Mouse (Mus musculus): ENCODE measurements around the gene Frg2f1. TPM values are rescaled to one million over a fixed set of nuclear protein-coding genes. Genes with fewer than 3 reads are reported as not detected.
A peak's percentile ranks its signal among the peaks of the same experiment; 100 is the strongest.

Gene Frg2f1
- polyA plus RNA-seq, 1 experiment from 2014 or later, result 4.5 TPM

DNA sequence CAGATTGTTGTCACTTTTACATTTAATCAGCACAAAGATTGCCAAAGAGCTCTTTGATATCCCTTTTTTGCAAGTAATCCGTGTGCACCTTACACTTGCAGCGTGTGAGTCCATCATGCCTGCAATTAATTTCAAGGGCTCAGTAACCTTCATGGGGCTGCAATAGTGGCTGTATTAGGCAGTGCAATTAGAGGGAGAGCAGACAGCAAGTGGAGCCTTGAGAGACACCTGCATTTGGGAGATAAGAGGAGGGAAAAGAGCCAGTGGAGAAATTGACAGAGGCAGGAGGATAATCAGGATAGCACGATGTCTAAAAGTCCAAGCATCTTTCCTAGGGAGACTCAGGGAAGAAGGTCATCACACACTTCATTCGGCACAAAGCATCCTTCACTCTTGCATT lies 15.8 kb downstream of the Frg2f1 start:
- H3K27me3 ChIP-seq (ENCODE audit: control insufficient read depth, insufficient read depth, low read depth, low read length), result no peaks in the 10 kb centered on the region
- no peak overlapping the region for H3K4me3 ChIP-seq (ENCODE audit: low read length)
- H3K4me1 ChIP-seq (replicated peaks; ENCODE audit: control insufficient read depth, insufficient read depth, low read length), result no peaks in the 10 kb centered on the region
- H3K36me3 ChIP-seq (ENCODE audit: control insufficient read depth, insufficient read depth, low read length), result no peaks in the 10 kb centered on the region
- H3K9me3 ChIP-seq (ENCODE audit: control insufficient read depth, low read length), result no peaks in the 10 kb centered on the region
- WGBS, result 70% methylated on average over 4 of the region's 4 CpGs
- no peak overlapping the region for H3K27ac ChIP-seq (ENCODE audit: low read length)
- no peak overlapping the region for H3K4me2 ChIP-seq (ENCODE audit: low read depth, low read length)
- no peak for ATAC-seq (ENCODE audit: low read depth)
- no peak overlapping the region for H3K9ac ChIP-seq (ENCODE audit: low read length)

DNA sequence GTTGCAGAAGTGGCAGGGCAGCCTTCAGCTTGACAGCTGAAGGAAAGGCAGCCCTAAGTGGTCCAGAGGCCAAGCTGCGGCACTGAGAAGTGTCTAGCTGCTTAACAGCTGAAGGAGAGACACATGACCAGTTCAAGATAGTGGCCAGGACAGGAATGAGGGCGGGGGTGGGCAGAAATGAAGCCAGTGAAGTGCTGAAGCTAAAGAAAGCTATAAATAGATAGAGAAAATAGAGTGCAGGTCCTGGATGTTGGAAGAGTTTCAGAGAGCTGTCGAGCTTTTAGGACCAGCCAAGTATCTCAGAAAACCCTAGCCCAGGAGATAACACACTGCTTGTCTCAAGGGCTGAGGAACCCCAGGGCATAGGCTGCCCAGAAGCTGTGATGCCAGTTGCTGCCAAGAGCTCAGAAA lies 26.6 kb downstream of the Frg2f1 start:
- ATAC-seq (ENCODE audit: low read depth), result peak; percentile 70; the same call in 1 of the 2 replicates
- Histone ChIP-seq H3K4me3 (ENCODE audit: low read length) (no peak overlapping the region), H3K4me1 (replicated peaks; ENCODE audit: control insufficient read depth, insufficient read depth, low read length) (no peaks in the 10 kb centered on the region), H3K36me3 (ENCODE audit: control insufficient read depth, insufficient read depth, low read length) (no peaks in the 10 kb centered on the region), H3K27ac (ENCODE audit: low read length) (no peak overlapping the region), H3K9ac (ENCODE audit: low read length) (no peak overlapping the region), H3K4me2 (ENCODE audit: low read depth, low read length) (no peak overlapping the region), H3K9me3 (ENCODE audit: control insufficient read depth, low read length) (no peaks in the 10 kb centered on the region), H3K27me3 (ENCODE audit: control insufficient read depth, insufficient read depth, low read depth, low read length) (no peaks in the 10 kb centered on the region)
- 13% methylated on average over 3 of the region's 3 CpGs for WGBS

DNA sequence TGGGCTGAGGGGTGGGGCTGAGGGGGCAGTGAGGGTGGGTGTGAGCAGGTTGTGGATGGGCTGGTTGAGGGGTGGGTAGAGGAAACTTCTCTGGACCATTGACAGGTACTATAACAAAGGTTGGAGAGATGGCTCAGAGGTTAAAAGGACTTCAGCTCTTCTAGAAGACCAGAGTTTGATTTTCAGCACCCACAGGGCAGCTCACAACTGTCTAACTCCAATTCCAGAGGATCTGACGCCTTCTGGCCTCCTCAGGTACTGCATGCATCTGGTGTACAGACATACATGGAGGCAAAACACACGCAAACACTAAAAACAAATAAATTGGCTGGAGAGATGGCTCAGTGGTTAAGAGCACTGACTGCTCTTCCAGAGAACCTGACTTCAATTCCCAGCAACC lies 27.7 kb downstream of the Frg2f1 start:
- Histone ChIP-seq H3K4me3 (ENCODE audit: low read length) (no peak overlapping the region), H3K9me3 (ENCODE audit: control insufficient read depth, low read length) (no peaks in the 10 kb centered on the region), H3K27me3 (ENCODE audit: control insufficient read depth, insufficient read depth, low read depth, low read length) (no peaks in the 10 kb centered on the region), H3K9ac (ENCODE audit: low read length) (no peak overlapping the region), H3K36me3 (ENCODE audit: control insufficient read depth, insufficient read depth, low read length) (no peaks in the 10 kb centered on the region), H3K4me1 (replicated peaks; ENCODE audit: control insufficient read depth, insufficient read depth, low read length) (no peaks in the 10 kb centered on the region), H3K4me2 (ENCODE audit: low read depth, low read length) (no peak overlapping the region), H3K27ac (ENCODE audit: low read length) (no peak overlapping the region)
- 65% methylated on average over 2 of the region's 2 CpGs for WGBS
- ATAC-seq (ENCODE audit: low read depth), result no peak

DNA sequence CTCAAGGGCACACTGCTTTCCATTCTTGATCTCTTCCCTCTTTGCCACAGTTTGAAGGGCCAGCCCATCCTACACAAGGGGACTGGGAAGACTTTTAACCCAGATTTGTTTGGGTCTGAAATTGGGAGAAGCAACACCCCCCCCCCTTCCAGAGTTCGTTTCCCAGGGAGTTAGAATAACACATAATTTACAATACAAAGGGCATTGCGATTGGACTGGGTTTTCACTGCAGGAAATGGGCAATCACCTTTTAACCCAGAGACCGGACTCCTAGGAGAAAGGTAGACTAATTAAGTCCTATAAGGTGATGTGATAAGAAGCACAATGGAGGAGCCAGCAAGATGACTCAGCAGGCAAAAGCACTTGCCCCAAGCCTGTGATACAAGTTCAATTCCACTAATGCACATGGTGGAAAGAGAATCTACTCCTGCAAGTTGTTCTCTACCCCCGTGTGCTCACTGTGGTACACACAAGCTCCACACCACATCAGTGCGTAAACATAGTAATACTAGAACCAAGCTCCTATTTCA lies 40.9 kb downstream of the Frg2f1 start:
- Histone ChIP-seq H3K4me3 (ENCODE audit: low read length) (no peak overlapping the region), H3K9ac (ENCODE audit: low read length) (no peak overlapping the region), H3K27ac (ENCODE audit: low read length) (no peak overlapping the region), H3K9me3 (ENCODE audit: control insufficient read depth, low read length) (no peaks in the 10 kb centered on the region), H3K36me3 (ENCODE audit: control insufficient read depth, insufficient read depth, low read length) (no peaks in the 10 kb centered on the region), H3K27me3 (ENCODE audit: control insufficient read depth, insufficient read depth, low read depth, low read length) (peaks cover 2% of the 10 kb centered on the region; the same call in 1 of the 2 replicates), H3K4me1 (replicated peaks; ENCODE audit: control insufficient read depth, insufficient read depth, low read length) (no peaks in the 10 kb centered on the region), H3K4me2 (ENCODE audit: low read depth, low read length) (no peak overlapping the region)
- WGBS, result 56% methylated on average over 5 of the region's 5 CpGs
- ATAC-seq (ENCODE audit: low read depth), result no peak

DNA sequence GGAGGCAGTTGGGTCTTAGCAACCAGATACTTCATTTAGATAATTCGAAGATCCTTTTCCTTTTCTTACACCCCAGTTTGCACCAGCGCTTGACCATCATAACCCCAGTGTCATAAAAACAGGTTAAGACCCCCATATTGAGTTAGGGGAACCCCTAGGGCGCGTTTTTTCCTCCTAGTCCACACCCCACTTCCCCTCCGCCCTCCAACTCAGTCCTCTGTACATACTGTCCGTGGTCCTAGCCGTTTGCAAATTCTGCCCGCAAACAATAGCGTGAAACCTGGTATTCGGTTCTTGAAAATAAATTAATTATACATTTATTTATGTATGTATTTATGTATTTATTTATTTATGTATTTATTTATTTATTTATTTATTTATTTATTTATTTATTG lies 46.4 kb downstream of the Frg2f1 start:
- H3K27me3 ChIP-seq (ENCODE audit: control insufficient read depth, insufficient read depth, low read depth, low read length), result peaks cover 19% of the 10 kb centered on the region
- H3K9me3 ChIP-seq (ENCODE audit: control insufficient read depth, low read length), result no peaks in the 10 kb centered on the region
- H3K27ac ChIP-seq (ENCODE audit: low read length), result no peak overlapping the region
- H3K4me2 ChIP-seq (ENCODE audit: low read depth, low read length), result peak overlapping the region; percentile 93
- peaks cover 3% of the 10 kb centered on the region; the same call in 1 of the 2 replicates for H3K4me1 ChIP-seq (replicated peaks; ENCODE audit: control insufficient read depth, insufficient read depth, low read length)
- H3K4me3 ChIP-seq (ENCODE audit: low read length), result peak overlapping the region; percentile 57
- no peaks in the 10 kb centered on the region for H3K36me3 ChIP-seq (ENCODE audit: control insufficient read depth, insufficient read depth, low read length)
- WGBS, result 33% methylated on average over 10 of the region's 10 CpGs
- H3K9ac ChIP-seq (ENCODE audit: low read length), result peak overlapping the region; percentile 62
- no peak for ATAC-seq (ENCODE audit: low read depth)

DNA sequence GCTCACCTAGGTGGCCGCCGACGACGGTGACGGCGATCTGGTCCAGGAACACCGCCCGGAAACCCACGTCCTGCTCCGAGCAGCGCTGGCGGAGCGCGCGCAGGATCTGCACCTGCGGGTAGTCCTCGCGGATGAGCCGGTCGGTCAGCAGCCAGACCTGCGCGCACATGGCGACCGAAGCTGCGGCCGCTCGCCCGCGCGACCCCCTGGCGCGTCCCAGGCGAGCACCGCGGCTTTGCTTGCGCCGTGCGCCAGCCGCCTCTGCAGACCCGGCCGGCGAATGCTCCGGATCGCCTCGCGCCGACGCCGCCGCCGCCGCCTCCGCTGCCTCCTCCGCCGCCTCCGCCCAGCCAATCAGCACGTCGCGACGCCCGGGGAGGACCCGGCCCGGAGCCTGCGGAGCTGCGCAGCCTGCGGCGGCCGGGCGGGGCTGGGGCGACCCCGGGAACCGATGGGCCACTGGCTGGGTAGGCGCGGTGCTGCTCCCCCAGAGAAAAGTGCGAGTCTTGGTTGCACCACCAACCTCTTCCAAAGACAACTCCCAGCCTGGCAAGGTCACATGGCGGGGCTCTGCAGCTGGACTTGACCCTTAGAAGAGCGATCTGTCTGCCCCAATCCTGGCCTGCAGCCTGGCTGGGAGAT lies 46.9 kb downstream of the Frg2f1 start, which contains the start of gene Rimkla:
Rimkla (minus strand) TSS at position 338 of the 642 bp plus-strand sequence.
- peaks cover 3% of the 10 kb centered on the region; the same call in 1 of the 2 replicates for H3K4me1 ChIP-seq (replicated peaks; ENCODE audit: control insufficient read depth, insufficient read depth, low read length)
- H3K9ac ChIP-seq (ENCODE audit: low read length), result peak within 1 kb of the TSS; percentile 62
- peak; percentile 91 for ATAC-seq (ENCODE audit: low read depth)
- no peaks in the 10 kb centered on the region for H3K9me3 ChIP-seq (ENCODE audit: control insufficient read depth, low read length)
- peak within 1 kb of the TSS; percentile 93 for H3K4me2 ChIP-seq (ENCODE audit: low read depth, low read length)
- H3K27ac ChIP-seq (ENCODE audit: low read length), result no peak within 1 kb of the TSS
- peak within 1 kb of the TSS; percentile 57 for H3K4me3 ChIP-seq (ENCODE audit: low read length)
- no peaks in the 10 kb centered on the region for H3K36me3 ChIP-seq (ENCODE audit: control insufficient read depth, insufficient read depth, low read length)
- peaks cover 19% of the 10 kb centered on the region for H3K27me3 ChIP-seq (ENCODE audit: control insufficient read depth, insufficient read depth, low read depth, low read length)
- WGBS, result under 1% methylated on average over 46 of the region's 77 CpGs

DNA sequence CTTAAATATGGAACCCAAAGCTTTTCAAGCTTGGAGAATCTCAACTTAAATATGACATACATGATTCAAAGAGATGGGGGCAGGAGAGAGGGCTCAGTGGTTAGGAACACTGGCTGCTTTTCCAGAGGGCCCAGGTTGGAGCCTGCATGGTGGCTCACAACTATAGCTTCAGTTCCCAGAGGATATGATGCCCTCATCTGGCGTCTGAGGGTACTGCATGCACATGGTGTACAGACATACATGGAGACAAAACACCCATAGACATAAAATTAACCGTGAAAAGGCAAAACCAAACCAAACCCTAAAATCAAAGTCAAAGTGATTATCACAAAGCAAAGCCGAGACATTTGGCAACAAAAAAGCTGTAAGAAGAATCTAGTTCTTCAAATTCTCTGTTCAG lies 48.5 kb downstream of the Frg2f1 start:
- H3K4me1 ChIP-seq (replicated peaks; ENCODE audit: control insufficient read depth, insufficient read depth, low read length), result peaks cover 3% of the 10 kb centered on the region; the same call in 1 of the 2 replicates
- ATAC-seq (ENCODE audit: low read depth), result no peak
- H3K36me3 ChIP-seq (ENCODE audit: control insufficient read depth, insufficient read depth, low read length), result no peaks in the 10 kb centered on the region
- no peak overlapping the region for H3K9ac ChIP-seq (ENCODE audit: low read length)
- H3K4me3 ChIP-seq (ENCODE audit: low read length), result no peak overlapping the region
- H3K27me3 ChIP-seq (ENCODE audit: control insufficient read depth, insufficient read depth, low read depth, low read length), result peaks cover 19% of the 10 kb centered on the region
- H3K9me3 ChIP-seq (ENCODE audit: control insufficient read depth, low read length), result no peaks in the 10 kb centered on the region
- H3K4me2 ChIP-seq (ENCODE audit: low read depth, low read length), result no peak overlapping the region
- 75% methylated on average over 3 of the region's 3 CpGs for WGBS
- H3K27ac ChIP-seq (ENCODE audit: low read length), result no peak overlapping the region

DNA sequence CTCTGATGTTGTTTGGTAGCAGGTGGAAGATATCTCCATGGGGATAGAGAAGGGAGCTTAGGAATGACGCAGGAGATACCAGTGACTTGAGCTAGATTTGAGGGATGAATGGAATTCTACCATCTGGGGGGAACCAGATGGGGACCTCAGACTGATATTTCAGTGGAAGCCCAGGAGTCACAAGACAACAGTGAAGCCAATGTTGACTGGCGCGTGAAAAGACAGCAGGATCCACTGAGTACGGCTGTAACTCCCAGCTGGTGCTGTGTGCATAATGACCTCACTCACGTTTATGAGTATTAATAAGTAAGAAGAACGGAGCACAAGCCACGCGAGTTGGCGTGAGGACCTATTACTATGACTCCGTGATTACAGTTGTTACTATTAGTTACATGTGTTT lies 49.7 kb downstream of the Frg2f1 start:
- Histone ChIP-seq H3K27ac (ENCODE audit: low read length) (no peak overlapping the region), H3K9me3 (ENCODE audit: control insufficient read depth, low read length) (no peaks in the 10 kb centered on the region), H3K4me1 (replicated peaks; ENCODE audit: control insufficient read depth, insufficient read depth, low read length) (peaks cover 3% of the 10 kb centered on the region; the same call in 1 of the 2 replicates), H3K4me3 (ENCODE audit: low read length) (no peak overlapping the region), H3K36me3 (ENCODE audit: control insufficient read depth, insufficient read depth, low read length) (no peaks in the 10 kb centered on the region), H3K4me2 (ENCODE audit: low read depth, low read length) (no peak overlapping the region), H3K27me3 (ENCODE audit: control insufficient read depth, insufficient read depth, low read depth, low read length) (peaks cover 19% of the 10 kb centered on the region), H3K9ac (ENCODE audit: low read length) (no peak overlapping the region)
- ATAC-seq (ENCODE audit: low read depth), result no peak
- WGBS, result 87% methylated on average over 10 of the region's 10 CpGs

DNA sequence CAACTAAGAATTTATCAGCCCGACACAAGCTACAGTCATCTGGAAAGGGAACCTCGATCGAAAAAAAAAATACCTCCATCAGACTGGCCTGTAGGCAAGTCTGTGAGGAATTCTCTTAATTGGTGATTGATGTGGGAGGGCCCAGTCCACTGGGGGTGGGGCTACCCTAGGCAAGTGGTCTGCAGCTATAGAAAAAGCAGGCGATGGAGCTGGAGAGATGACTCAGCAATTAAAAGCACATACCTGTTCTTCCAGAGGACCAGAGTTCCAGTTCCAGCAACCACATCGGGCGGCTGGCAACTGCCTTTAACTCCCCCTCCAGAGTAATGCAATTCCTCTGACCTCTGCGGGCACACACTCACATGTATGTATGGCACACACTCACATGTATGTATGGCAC lies 54.4 kb downstream of the Frg2f1 start:
- Histone ChIP-seq H3K4me3 (ENCODE audit: low read length) (no peak overlapping the region), H3K4me2 (ENCODE audit: low read depth, low read length) (no peak overlapping the region), H3K27ac (ENCODE audit: low read length) (no peak overlapping the region), H3K4me1 (replicated peaks; ENCODE audit: control insufficient read depth, insufficient read depth, low read length) (peaks cover 5% of the 10 kb centered on the region; the same call in 1 of the 2 replicates), H3K9me3 (ENCODE audit: control insufficient read depth, low read length) (no peaks in the 10 kb centered on the region), H3K27me3 (ENCODE audit: control insufficient read depth, insufficient read depth, low read depth, low read length) (no peaks in the 10 kb centered on the region), H3K9ac (ENCODE audit: low read length) (no peak overlapping the region), H3K36me3 (ENCODE audit: control insufficient read depth, insufficient read depth, low read length) (no peaks in the 10 kb centered on the region)
- 64% methylated on average over 7 of the region's 7 CpGs for WGBS
- no peak for ATAC-seq (ENCODE audit: low read depth)
